Mouse (Mus musculus) hindbrain, postnatal 0 days (tissue): ENCODE results near the gene Ndufaf8. TPM values are rescaled to one million over a fixed set of nuclear protein-coding genes. Genes with fewer than 3 reads are reported as not detected.

Experiments
- ATAC-seq: fragments of 200-750 bp; cut with Nextera tagmentation; 2 replicates; pipeline ENCODE4 v1.8.0; 2017; ENCODE audit warnings: mild to moderate bottlenecking, moderate TSS enrichment, moderate library complexity
- DNase-seq: peaks from one replicate; pipeline ENCODE4 v3.0.0-alpha.2; 2015; ENCODE audit warnings: low spot score
- H3K27ac ChIP-seq: fragments of 300-500 bp; sonication (generic); 2 replicates; pipeline ENCODE4 v1.5.1; 2014; ENCODE audit warnings: mild to moderate bottlenecking
- H3K27me3 ChIP-seq: fragments of 300-500 bp; sonication (generic); 2 replicates; pipeline ENCODE4 v1.6.1; 2014; ENCODE audit warnings: low read length, mixed read lengths; ENCODE audit not compliant: insufficient read depth
- H3K36me3 ChIP-seq: fragments of 300-500 bp; sonication (generic); 2 replicates; pipeline ENCODE4 v1.6.1; 2014; ENCODE audit warnings: low read length, mixed read lengths; ENCODE audit not compliant: insufficient read depth
- H3K4me1 ChIP-seq: fragments of 300-500 bp; sonication (generic); 2 replicates; pipeline ENCODE4 v1.6.1; 2014; ENCODE audit warnings: antibody characterized with exemption, low read length, mixed read lengths; ENCODE audit not compliant: insufficient read depth
- H3K4me2 ChIP-seq: fragments of 300-500 bp; sonication (generic); 2 replicates; pipeline ENCODE4 v1.6.1; 2014; ENCODE audit warnings: low read depth, mild to moderate bottlenecking, low read length, moderate library complexity, mixed read lengths
- H3K4me3 ChIP-seq: fragments of 300-500 bp; sonication (generic); 2 replicates; pipeline ENCODE4 v1.5.1; 2014; ENCODE audit warnings: low read length
- H3K9ac ChIP-seq: fragments of 300-500 bp; sonication (generic); replicated peaks from 2 replicates; pipeline ENCODE4 v1.6.1; 2014; ENCODE audit warnings: mild to moderate bottlenecking, low read length, moderate library complexity, mixed read lengths
- H3K9me3 ChIP-seq: fragments of 300-500 bp; sonication (generic); 2 replicates; pipeline ENCODE4 v1.6.1; 2016; ENCODE audit warnings: low read length, mixed read lengths
- CTCF ChIP-seq: IDR thresholded peaks from 2 replicates; pipeline ENCODE4 v1.5.1; 2016; ENCODE audit warnings: antibody characterized with exemption, control low read depth, low read depth
- WGBS: fragments of 180-500 bp; shearing (Covaris S2); extraction: QIAGEN DNeasy Blood & Tissue Kit; methylation state at CpG from one replicate; pipeline ENCODE4 v1.1.7; 2014; 5-methylcytosine and 5-hydroxymethylcytosine counted together
- polyA plus RNA-seq: library from polyadenylated mRNA; unstranded; fragments of >200 nt; fragmentation: Nextera tagmentation; extraction: Ambion mirVana; gene quantifications from 2 replicates; pipeline ENCODE4 v1.2.1, GENCODE M21; 2015
- total RNA-seq: library from RNA; depleted of rRNA; stranded (reverse); fragments of >200 nt; gene quantifications from 2 replicates; pipeline ENCODE4 v1.2.3, GENCODE M21; 2014

The Ndufaf8 gene
- total and polyA plus RNA-seq, 2 experiments from 2014 or later: 56.1 to 62.7 TPM

GRCm38 (mm10) chr11:120107026-120107425 is 8.3 kb downstream of the Ndufaf8 start:
- DNase-seq: no peak
- Histone ChIP-seq H3K4me2 (no peak overlapping the region), H3K4me1 (no peaks in the 10 kb centered on the region), H3K9me3 (no peaks in the 10 kb centered on the region), H3K9ac (no peak overlapping the region), H3K27me3 (no peaks in the 10 kb centered on the region), H3K4me3 (no peak overlapping the region), H3K27ac (no peak overlapping the region), H3K36me3 (peaks cover 24% of the 10 kb centered on the region)
- 63% methylated on average over 2 of the region's 2 CpGs for WGBS
- no peak for TF ChIP-seq CTCF
- no peak for ATAC-seq

- Histone ChIP-seq H3K4me3 (no peak overlapping the region), H3K4me1 (no peaks in the 10 kb centered on the region), H3K27ac (no peak overlapping the region), H3K27me3 (no peaks in the 10 kb centered on the region), H3K36me3 (peaks cover 24% of the 10 kb centered on the region), H3K4me2 (no peak overlapping the region), H3K9me3 (no peaks in the 10 kb centered on the region), H3K9ac (no peak overlapping the region)
- 85% methylated on average over 9 of the region's 9 CpGs for WGBS
- DNase-seq: no peak
- TF ChIP-seq CTCF: no peak
- no peak for ATAC-seq
These were observed 9.1 kb downstream of the Ndufaf8 start for GRCm38 (mm10) chr11:120107796-120108195.

- H3K27ac ChIP-seq: no peak overlapping the region
- DNase-seq (no peak), ATAC-seq (peak; percentile 44; the same call in 1 of the 2 replicates)
- no peaks in the 10 kb centered on the region for H3K27me3 ChIP-seq
- no peaks in the 10 kb centered on the region for H3K4me1 ChIP-seq
- H3K9me3 ChIP-seq: no peaks in the 10 kb centered on the region
- peaks cover 17% of the 10 kb centered on the region for H3K36me3 ChIP-seq
- H3K9ac ChIP-seq: no peak overlapping the region
- no peak overlapping the region for H3K4me2 ChIP-seq
- H3K4me3 ChIP-seq: no peak overlapping the region
- no peak for TF ChIP-seq CTCF
- 53% methylated on average over 14 of the region's 14 CpGs for WGBS
These were observed 11.0 kb downstream of the Ndufaf8 start for GRCm38 (mm10) chr11:120109558-120110210.

GRCm38 (mm10) chr11:120110554-120110953 is 11.8 kb downstream of the Ndufaf8 start:
- H3K36me3 ChIP-seq: peaks cover 9% of the 10 kb centered on the region
- peak; percentile 41 for TF ChIP-seq CTCF
- H3K27ac ChIP-seq: no peak overlapping the region
- H3K9me3 ChIP-seq: no peaks in the 10 kb centered on the region
- no peaks in the 10 kb centered on the region for H3K4me1 ChIP-seq
- ATAC-seq (no peak; the same call in 1 of the 2 replicates), DNase-seq (no peak)
- H3K4me3 ChIP-seq: no peak overlapping the region
- H3K4me2 ChIP-seq: no peak overlapping the region
- no peaks in the 10 kb centered on the region for H3K27me3 ChIP-seq
- WGBS: 71% methylated on average over 7 of the region's 7 CpGs
- H3K9ac ChIP-seq: no peak overlapping the region

- H3K4me3 ChIP-seq: no peak overlapping the region
- WGBS: 7% methylated on average over 2 of the region's 2 CpGs
- no peaks in the 10 kb centered on the region for H3K9me3 ChIP-seq
- H3K4me2 ChIP-seq: no peak overlapping the region
- DNase-seq: peak; percentile 87
- TF ChIP-seq CTCF: peak; percentile 97
- no peak overlapping the region for H3K27ac ChIP-seq
- H3K9ac ChIP-seq: no peak overlapping the region
- no peaks in the 10 kb centered on the region for H3K27me3 ChIP-seq
- H3K4me1 ChIP-seq: no peaks in the 10 kb centered on the region
- H3K36me3 ChIP-seq: peaks cover 6% of the 10 kb centered on the region
- ATAC-seq: no peak
These were observed 12.3 kb downstream of the Ndufaf8 start for GRCm38 (mm10) chr11:120111033-120111432.

GRCm38 (mm10) chr11:120112136-120112535 is 13.4 kb downstream of the Ndufaf8 start:
- H3K9ac ChIP-seq: no peak overlapping the region
- no peak overlapping the region for H3K4me3 ChIP-seq
- DNase-seq (no peak), ATAC-seq (no peak)
- no peak overlapping the region for H3K27ac ChIP-seq
- no peak overlapping the region for H3K4me2 ChIP-seq
- no peaks in the 10 kb centered on the region for H3K4me1 ChIP-seq
- peaks cover 6% of the 10 kb centered on the region for H3K36me3 ChIP-seq
- H3K9me3 ChIP-seq: no peaks in the 10 kb centered on the region
- 82% methylated on average over 4 of the region's 4 CpGs for WGBS
- no peaks in the 10 kb centered on the region for H3K27me3 ChIP-seq
- no peak for TF ChIP-seq CTCF

DNA sequence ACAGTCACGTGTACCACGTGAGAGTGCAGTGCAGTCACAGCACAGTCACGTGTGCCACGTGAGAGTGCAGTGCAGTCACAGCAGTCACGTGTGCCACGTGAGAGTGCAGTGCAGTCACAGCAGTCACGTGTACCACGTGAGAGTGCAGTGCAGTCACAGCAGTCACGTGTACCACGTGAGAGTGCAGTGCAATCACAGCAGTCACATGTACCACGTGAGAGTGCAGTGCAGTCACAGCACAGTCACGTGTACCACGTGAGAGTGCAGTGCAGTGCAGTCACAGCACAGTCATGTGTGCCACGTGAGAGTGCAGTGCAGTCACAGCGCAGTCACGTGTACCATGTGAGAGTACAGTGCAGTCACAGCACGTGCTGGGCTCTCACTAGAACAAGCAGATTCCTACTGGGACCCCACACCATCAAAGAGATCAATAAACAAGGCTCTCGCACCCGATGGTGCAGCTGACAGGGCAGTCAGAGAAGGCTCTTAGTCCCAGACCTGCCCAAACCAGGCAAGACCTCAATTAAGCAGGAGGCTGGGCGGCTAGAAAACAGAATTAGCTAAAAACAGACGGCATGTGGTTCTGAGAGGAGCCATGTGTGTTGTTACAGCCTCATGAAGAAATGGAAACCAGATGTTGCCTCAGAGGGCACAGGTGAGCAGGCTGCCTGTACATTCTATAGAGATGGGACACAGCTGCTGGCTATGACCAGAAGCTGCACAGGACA is 15.9 kb downstream of the Ndufaf8 start:
- no peak for DNase-seq

More for the DNA sequence above, 15.9 kb downstream of the Ndufaf8 start:
- no peaks in the 10 kb centered on the region for H3K4me1 ChIP-seq
- H3K27me3 ChIP-seq: no peaks in the 10 kb centered on the region
- H3K36me3 ChIP-seq: no peaks in the 10 kb centered on the region; the same call in none of the 2 replicates
- H3K9me3 ChIP-seq: no peaks in the 10 kb centered on the region
- no peak for ATAC-seq
- H3K4me2 ChIP-seq: no peak overlapping the region
- no peak overlapping the region for H3K27ac ChIP-seq
- H3K4me3 ChIP-seq: no peak overlapping the region
- H3K9ac ChIP-seq: no peak overlapping the region
- TF ChIP-seq CTCF: no peak
- WGBS: 95% methylated on average over 21 of the region's 21 CpGs
